14 mouse cellular contexts compared by ENCODE assay signal in the genomic region with DNA sequence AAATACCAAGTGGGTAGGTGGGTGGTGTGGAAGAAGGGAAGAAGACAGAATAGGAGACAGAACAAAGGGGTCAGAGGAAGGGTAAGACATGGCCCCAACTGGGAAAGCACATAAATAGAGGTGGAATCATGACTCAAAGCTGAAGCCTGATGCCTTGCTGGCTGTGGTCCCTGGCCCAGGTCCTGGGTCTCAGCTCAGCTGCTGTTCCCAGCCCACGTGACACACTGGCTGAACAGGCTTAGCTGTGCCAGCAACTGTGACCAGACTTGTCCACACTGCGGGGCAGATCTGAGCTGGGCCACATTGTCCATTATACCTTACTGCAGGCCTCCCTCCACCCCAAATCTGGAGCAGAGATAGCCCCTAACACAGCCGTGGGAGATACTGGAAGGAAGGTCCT.
DNase-seq lines count a peak whose midpoint lies in the region; ATAC-seq lines count a peak whose summit lies in the region.
"Had no signal": no experiment of that assay in that cellular context is flagged by ENCODE, and none has a peak within 500 bp of the region (broad histone marks: within the 10 kb centered on the region; RNA-seq: fewer than 3 reads in every experiment).

No protein-coding gene starts in this region.

- DNase-seq in cerebellum, postnatal 10 days, result peak; percentile 81 to 85
- no peak for DNase-seq in cerebellum, adult 8-10 months
- DNase-seq in left cerebral cortex, postnatal 4 days, result peak; percentile 63
- DNase-seq in left cerebral cortex, postnatal 25 days (ENCODE audit: low spot score in 2 of 2), result no peak
- peak; percentile 51 for DNase-seq in fat pad, adult 2 months (ENCODE audit: extremely low read depth, low read depth, low spot score)
- DNase-seq in heart, postnatal 14 days, result peak; percentile 52 to 53
- no peak for DNase-seq in thymus, postnatal 25 days
- DNase-seq in liver, embryonic 11.5 days (ENCODE audit: low spot score), result no peak
- DNase-seq: kidney, adult 8-10 months; liver, postnatal 0 days had no signal

- H3K4me1 ChIP-seq in liver, embryonic 11.5 days (replicated peaks; ENCODE audit: control insufficient read depth, insufficient read depth, low read length), result peaks cover 13% of the 10 kb centered on the region

- ATAC-seq in liver, embryonic 11.5 days (replicated peaks; ENCODE audit: low FRiP score), result no peak
- ATAC-seq: forebrain, embryonic 16.5 days; hindbrain, embryonic 16.5 days; liver, postnatal 0 days had no signal

- H3K36me3 ChIP-seq in liver, embryonic 11.5 days (ENCODE audit: control insufficient read depth, insufficient read depth, low read length), result no peaks in the 10 kb centered on the region
- H3K36me3 ChIP-seq: limb, embryonic 13.5 days; midbrain, embryonic 10.5 days had no signal

- no peak overlapping the region for H3K9ac ChIP-seq in liver, embryonic 11.5 days (ENCODE audit: low read depth, low read length)
- H3K9ac ChIP-seq: limb, embryonic 13.5 days; liver, postnatal 0 days had no signal

- intact Hi-C loops in left cerebral cortex, postnatal 4 days (cut with DNase I), result no loop called here
- intact Hi-C loops in left cerebral cortex, postnatal 25 days (cut with DNase I), result no loop called here
- intact Hi-C loops in heart, postnatal 14 days (cut with DNase I), result no loop called here

- H3K27ac ChIP-seq in liver, embryonic 11.5 days (ENCODE audit: low read depth, low read length), result no peak overlapping the region
- H3K27ac ChIP-seq: limb, embryonic 13.5 days; midbrain, embryonic 10.5 days had no signal

- H3K27me3 ChIP-seq in liver, embryonic 11.5 days (replicated peaks; ENCODE audit: control insufficient read depth, insufficient read depth, low read length), result no peaks in the 10 kb centered on the region

- H3K9me3 ChIP-seq in liver, embryonic 11.5 days (ENCODE audit: control insufficient read depth, low read length), result no peaks in the 10 kb centered on the region
- H3K9me3 ChIP-seq: limb, embryonic 13.5 days; midbrain, embryonic 10.5 days had no signal

- H3K4me3 ChIP-seq in liver, embryonic 11.5 days (ENCODE audit: low read depth, low read length), result no peak overlapping the region
- H3K4me3 ChIP-seq: limb, embryonic 13.5 days; midbrain, embryonic 10.5 days had no signal

- 66% methylated on average over 3 of the region's 3 CpGs for WGBS in liver, embryonic 11.5 days

- no peak overlapping the region for H3K4me2 ChIP-seq in liver, embryonic 11.5 days
- H3K4me2 ChIP-seq: limb, embryonic 13.5 days had no signal

Comparison
In these comparisons a context has a peak if more than half of its experiments do, and no peak if none do; other contexts are left out.
1. DNase-seq: peak in cerebellum, postnatal 10 days (2 of 2), left cerebral cortex, postnatal 4 days (single experiment), fat pad, adult 2 months (single experiment) and heart, postnatal 14 days (2 of 2); none in cerebellum, adult 8-10 months (single experiment), left cerebral cortex, postnatal 25 days (0 of 2), thymus, postnatal 25 days (single experiment) and liver, embryonic 11.5 days (single experiment).